Mouse (Mus musculus): ENCODE results near the gene Tspan5.

Gene Tspan5

DNA sequence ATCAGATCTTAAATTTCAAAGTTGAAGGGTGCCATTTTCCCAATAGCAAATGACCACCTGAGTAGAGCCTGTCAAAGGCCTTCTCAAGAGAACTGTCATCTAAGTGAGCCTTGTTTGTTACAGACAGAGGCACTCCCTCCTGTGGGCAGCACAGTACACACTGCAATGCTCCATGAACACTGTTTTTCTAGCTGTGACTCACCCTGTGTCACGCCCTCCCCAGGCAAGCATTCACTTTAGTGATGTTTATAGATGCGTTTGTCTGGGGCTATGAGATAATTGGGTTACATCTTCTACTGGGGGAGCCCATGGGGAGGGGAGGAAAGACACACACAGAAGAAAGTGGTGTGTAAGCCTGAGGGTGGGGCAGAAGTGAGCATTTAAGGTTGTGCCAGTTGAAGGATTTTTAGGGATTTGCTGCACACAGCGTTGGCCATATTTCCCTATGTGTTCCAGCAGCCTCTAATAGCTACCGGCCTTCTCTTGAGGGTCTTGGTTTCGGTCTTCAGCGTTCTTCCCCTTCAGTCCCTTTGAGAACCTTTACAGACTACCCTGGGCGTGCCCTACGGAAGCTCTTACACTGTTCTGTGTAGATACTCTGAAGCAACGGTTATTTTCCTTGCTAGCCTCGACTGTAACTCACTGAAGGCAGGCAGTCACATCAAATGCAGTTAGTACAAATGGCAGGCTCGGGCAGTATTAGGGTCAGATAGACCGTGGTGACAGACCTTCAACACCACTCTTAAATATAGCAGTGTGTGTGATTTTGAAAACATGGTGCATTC, 29.7 kb downstream of the Tspan5 start:
- DNase-seq (ENCODE audit: low read depth, low spot score), result no peak

DNA sequence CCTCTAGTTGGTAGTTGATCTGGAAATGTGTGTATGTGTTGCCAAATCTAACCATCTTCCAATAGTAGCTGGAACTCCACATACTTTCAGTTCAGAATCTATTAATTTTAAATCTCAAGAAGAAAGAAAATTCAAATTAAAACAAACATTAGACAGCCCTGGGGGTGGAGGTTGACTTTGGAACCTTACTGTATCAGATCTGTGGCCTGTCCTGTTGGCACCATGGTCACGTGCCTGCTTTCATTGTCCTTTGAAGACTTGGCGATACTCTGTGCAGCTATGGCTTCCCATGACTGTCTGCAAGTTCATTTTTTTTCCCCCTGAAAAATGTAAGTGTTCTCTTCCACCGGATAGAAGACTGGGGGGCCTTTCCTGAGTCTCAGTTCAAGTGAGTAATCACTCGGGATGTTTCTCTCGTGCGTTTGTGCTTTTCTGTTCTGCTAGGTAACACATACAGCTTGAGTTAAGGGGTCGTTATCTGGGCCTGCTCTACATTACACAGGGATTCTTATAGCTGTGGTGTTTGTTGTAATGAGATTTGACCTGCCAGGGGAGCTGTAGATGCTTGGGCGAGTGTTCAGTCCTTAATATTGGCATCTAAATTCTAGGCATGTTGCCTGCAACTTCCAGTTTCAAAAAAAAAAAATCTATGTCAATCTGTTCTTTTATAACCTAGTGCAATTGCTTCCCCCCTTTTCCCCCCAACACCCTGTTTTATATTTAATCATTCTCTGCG, 32.0 kb downstream of the Tspan5 start:
- DNase-seq (ENCODE audit: low read depth, low spot score), result no peak

DNA sequence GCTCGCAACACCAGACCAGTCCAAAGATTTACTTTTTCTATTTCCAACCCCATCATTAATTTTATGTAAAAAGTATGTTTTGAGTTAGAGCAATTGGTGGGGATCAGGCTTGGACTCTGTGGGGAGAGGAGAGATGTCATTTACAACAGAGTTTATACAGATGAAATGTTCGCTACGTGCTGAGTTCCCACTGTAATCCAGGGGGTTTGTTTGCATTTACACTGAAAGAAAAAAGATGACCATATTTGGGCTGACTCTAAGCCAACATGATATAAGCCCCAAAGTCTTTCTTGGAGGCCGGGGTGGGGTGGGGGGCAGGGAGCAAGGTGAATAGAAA, 32.6 kb downstream of the Tspan5 start:
- no peak for DNase-seq (ENCODE audit: low read depth, low spot score)

DNA sequence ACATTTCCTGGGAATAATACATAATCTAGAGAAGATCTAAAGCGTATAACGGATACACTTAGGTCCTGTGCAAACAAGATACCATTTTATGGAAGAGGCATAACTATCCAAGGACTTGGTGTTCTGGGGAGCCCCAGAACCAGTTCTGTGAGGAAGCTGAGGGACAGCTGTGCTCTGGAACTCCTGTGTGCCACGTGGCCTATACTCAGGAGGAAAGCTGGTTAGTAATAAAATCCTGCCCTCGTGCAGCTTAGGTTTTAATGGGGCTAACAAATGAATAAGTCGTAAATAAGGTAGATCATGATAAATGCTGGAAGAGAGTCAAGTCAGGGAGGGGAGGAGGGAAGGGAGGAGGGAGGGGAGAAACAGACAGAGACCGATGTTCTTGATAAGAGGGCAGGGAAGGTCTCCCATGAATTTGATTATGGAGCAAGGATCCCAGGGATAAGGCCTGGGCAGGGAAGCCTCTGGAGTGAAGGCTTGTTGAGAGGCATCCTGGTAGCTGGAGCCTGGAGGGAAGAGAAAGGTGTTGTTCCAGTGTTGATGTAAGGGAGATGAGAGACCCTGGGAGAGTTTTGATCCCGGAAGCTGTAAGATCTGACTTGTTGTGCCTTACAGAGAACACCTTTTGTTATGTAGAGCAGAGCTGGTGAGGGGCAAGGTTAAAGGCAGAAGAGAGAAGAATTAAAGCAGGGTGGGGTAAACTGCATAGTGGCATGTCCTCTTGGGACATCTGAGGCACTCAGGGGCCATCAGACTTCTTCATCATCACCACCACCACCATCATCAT, 34.1 kb downstream of the Tspan5 start:
- no peak for DNase-seq (ENCODE audit: low read depth, low spot score)

DNA sequence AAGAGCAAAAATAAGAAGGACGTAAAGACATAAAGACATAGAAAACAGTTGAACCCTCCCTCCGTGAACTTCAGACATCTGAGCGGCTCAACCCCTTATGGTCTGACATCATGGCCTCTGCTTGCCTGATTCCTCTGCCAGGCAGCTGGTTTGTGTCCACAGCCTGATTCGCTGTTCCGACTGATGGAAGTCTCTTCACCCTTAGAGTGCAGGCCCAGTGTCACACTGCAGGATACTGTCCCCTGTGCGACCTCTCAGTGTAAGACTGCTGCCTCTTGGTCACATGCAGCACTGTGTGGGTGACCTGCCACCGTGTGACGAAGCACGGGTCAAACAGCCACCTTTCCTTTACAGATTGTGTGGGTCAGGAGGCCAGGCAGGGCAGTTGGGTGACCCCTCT, 39.5 kb downstream of the Tspan5 start:
- DNase-seq (ENCODE audit: low read depth, low spot score), result no peak

DNA sequence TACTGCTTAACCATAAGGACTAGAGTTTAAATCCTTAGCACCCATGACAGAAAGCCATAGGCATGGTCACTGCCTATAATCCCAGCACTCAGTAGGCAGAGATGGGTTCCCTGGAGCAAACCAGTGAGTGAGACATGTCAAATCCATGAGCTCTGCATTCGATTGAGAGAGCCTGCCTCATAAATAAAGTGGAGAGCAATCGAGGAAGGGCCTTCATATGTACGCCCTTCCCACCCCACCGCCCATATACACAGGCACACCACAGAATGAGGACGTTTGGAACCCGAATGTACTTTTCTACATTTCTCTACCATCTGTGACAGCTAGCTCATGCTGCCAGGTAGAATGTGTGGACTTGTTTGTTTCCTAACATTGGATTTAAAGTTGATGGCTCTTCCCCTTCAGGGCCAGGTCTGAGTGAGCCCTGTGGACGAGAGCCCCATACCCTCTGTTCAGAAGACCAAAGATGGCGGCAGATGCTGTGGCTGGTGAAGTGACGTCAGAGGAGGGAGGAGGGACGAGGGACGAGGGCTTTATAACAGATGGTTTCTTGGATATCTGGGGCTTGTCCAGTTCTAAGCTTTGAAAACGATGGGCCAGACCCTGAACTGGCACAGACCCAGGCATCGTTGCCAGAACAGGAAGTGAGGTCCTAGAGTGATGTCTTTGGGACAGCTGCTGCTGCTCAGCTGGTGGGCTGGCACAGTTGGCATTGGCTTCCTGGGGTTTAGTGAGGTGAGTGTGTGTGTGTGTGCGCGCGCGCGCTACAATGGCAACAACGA, 42.1 kb downstream of the Tspan5 start:
- no peak for DNase-seq (ENCODE audit: low read depth, low spot score)

DNA sequence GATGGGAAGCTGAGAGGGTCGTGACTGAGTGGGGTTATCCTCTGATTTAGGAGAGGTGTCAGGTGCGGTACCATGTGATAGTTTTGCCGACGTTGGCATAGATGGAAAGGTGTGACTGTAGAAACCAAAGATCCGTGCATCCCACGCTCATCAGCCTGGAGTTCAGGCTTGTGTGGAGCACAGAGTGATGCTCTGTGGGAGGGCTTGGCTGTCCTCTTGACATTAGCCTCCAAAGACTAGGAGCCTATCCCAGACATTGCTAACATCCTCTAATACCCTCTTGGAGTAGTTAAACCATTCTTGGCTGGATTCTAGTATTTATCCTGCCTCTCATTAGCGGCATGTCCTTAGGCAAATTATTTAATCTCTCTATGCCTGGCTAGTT, 42.6 kb downstream of the Tspan5 start:
- no peak for DNase-seq (ENCODE audit: low read depth, low spot score)

DNA sequence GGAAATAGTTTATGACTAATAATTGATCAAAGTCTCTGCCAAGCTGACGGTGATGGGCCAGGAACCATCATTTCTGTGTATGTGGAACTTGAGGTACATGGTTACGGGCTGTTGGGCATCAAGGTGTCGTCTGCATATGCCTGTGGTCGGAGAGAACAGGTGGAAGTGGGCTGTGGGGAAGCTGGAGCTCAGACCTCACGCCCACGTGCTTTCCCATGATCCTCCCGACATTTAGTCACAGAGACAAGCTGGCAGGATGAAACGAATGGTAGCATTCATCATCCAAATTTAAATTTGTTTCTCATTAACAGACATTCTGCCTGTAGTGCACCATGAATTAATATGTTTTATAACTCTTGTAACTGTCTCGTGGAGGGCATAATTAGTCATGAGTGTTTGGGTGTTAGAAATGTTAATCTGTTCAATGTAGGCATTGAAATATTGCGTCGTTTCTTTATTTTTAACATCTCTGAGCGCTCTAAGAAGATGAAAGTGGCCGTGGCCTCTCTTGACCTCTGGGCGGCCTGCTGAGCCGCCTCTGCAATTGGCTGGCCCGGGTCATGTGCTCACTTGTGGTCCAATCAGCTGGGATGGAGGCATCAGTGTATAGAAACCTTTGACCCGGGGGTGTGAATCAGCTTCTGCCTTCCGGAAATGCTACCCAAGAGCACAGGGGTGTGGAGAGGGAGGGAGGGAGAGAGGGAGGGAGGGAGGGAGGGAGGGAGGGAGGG, 45.9 kb downstream of the Tspan5 start:
- no peak for DNase-seq (ENCODE audit: low read depth, low spot score)

DNA sequence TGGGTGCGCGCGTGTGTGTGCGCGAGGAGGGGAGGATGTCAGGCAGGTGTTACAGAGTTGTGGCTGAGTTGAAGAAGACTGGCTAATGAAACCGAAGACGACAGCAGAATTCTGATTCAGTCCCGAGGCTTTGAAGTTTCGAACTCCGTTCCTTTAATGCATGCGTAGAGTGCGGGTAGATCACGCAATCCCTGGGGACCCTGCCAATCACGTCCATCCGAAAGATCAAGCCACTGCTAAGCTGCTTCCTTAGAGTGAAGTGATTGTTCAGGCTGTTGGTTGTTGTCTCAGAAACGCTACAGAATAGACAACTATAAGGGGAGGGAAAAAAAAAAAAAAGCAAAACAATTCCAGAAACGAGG, 46.5 kb downstream of the Tspan5 start:
- no peak for DNase-seq (ENCODE audit: low read depth, low spot score)

DNA sequence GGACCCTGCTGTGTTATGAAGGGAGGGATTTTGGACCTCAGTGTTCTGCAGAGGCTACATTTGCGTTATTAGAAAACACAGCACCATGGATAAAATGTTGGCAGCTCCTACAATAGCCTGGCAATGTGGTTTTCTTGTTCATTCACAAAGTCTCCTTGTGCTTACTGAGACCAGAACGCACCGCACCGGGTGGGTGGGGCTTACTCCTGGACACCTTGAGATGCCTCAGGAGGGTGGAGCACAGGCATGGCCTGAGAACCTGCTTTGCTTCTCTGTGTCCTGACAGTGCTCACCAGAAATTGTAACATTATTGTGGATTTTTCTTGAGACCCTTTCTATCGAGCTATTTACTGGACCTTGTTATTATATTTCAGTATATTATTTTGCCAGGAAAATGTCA, 47.3 kb downstream of the Tspan5 start:
- DNase-seq (ENCODE audit: low read depth, low spot score), result no peak

DNA sequence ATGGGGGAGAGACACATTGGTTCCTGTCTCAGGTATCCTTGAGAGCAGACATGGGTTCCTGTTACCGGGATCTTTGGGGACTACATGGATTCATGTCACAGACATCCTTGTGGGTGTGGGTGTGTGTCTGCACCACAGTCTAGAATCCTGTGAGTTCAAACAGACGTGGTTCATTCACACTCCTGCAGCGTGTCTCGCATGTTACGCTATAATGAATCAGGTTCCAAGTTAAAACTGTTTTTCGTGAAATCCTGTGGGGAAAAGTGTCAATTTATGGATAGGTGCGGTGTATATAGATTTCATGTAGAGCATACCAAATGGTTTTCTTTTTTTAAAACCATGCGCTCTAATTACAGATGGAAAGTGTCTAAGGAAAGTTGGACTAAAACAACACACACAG, 52.5 kb downstream of the Tspan5 start:
- no peak for DNase-seq (ENCODE audit: low read depth, low spot score)

DNA sequence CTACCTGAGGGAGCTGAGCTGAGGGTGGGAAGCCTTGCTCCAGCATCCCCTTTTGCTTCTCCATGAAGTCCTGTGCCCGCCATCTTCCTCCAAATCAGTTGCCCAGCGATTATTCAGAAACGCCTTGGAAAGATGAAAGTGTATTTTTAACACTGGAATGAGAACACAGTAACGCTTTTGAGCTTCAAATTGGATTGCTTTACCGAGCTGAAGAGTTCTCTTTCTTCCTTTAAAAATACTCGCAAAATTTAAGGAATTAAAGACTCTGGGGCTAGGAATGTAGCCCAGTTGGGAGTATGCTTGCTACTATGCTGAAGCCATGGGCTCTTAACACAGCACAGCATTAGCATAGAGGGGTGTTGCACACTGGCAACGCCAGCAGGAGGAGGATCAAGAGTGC, 54.0 kb downstream of the Tspan5 start:
- no peak for DNase-seq (ENCODE audit: low read depth, low spot score)

DNA sequence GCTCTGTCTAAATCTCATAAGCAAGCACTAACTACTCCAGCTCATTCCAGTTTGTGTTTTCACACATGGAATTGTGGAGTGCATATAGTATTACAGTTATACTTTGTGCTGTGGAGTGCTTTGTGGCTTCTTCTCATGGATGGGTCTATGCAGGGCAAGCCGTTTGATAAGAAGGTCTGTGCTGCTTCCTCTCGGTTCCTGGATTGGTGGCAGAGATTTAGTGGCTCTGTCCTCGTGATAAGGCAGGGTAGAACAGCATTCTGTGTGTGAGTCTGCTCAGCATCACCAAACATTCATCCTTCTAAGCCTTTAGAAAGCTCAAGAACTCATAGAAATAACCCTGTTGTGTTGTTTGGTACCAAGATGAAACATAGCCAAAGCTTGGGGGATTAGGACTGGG, 54.6 kb downstream of the Tspan5 start:
- no peak for DNase-seq (ENCODE audit: low read depth, low spot score)

DNA sequence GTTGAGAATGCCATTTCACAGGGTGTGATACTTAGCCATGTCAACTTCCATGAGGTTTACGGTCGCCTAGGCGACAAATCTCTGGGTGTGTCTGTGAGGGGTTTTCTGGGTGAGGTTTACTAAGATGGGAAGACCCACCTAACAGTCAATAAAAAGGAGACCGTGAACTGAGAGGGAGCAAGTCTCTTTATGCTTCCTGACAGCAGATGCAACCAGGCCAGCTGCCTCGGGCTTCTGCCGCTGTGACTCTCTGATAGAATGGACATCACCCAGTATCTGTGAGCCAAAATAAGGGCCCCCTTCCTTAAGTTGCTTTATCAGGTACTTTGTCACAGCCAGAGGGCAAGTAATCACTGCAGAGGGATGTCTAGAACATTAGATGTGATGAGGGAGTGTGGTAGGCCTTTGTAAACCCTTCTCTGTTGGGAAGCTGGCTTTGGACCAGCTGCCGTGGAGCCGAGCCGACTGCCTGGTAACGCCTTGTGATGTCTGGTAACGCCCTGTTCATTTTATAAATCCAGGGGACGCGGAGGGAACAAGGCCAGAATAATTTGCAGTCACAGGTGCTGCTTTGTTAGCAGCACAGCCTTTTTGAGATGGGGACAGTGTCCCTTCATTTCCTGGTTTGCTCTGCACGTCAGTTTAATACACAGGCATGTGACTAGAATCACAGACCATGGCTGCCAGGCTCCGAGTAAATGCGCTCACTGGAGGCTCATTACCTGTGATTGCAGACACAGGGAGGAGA, 58.8 kb downstream of the Tspan5 start:
- DNase-seq (ENCODE audit: low read depth, low spot score), result no peak

DNA sequence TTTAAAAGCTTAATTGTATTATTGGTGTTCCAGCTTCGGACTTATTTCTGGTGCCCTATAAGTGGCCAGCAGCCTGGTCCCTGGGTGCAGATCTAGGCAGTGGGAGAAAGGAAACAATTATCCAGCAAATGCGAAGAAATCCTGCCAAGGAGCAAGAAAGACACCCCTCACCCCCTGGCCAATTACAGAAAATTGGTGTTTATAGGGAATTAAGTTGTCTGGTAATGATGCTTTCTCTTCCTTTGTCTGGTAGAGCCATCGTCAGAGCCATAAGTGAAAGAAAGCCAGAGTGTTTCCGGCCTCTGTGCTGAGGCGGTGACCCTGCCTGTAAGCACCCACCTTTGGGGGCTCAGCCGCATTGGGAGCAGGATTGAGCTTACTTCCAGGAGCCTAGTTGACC, 59.7 kb downstream of the Tspan5 start:
- DNase-seq (ENCODE audit: low read depth, low spot score), result no peak

DNA sequence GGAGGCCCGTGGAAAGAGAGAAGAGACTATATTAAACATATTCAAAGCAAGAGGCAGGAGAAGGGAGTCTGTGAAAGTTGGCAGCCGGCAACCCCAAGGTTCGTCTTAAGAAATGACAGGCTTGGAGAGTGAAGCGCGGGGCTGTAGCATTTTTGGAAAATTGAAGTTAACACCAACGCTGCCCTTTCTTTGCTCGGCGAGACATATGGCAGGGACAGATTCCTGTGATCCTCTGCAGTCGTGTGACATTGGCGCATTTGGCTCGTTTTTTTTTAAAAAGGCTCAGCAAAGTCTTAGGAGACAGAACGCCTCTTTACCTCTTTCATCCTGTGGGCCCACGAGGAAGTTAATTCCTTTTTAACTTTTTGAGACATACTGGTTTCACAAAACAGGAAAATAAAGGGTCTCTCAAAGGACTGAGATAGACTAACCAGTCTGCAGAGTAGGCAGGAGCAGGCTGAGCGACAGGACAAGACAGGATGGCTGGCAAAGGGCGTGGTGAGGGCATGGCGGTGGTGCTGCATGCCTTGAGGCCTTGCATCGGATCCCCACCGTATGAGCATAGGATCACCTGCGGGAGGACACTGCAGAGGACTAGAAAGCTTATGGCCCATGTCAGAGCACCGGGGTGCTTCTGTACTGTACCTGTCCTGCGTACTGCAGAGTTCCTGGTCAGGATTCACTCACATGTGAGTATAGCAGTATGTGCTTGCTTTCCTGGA, 60.9 kb downstream of the Tspan5 start:
- DNase-seq (ENCODE audit: low read depth, low spot score), result no peak

DNA sequence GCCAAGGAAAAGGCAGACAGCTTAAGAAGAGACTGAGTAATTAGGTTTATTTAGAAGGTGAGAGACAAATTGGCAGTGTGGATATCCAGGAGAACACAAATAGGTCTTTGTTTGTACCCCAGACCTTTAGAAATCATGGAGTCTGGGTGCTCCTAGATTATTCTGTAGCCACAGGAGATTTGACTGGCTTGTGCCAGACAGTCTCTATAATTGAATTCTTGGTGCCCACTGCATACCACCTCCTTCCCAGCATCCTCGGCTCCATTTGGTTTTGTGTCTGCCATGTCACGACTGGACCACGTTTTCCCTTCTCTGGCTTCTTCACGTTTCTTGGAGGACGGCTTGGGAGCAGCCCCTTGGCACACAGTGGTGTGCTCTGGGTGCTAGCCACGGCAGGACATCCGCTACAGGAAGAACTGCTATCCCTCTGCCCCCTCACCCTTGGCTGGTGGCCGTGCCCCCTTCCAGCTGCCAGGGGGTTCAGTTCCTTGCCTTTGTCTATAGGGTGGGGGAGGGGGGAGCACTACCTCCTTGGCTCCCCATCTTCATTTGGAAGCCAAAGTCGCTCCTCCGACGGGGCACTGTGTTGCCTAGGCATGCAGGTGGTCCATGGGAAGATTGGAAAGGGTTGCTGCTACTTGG, 61.6 kb downstream of the Tspan5 start:
- DNase-seq (ENCODE audit: low read depth, low spot score), result no peak

DNA sequence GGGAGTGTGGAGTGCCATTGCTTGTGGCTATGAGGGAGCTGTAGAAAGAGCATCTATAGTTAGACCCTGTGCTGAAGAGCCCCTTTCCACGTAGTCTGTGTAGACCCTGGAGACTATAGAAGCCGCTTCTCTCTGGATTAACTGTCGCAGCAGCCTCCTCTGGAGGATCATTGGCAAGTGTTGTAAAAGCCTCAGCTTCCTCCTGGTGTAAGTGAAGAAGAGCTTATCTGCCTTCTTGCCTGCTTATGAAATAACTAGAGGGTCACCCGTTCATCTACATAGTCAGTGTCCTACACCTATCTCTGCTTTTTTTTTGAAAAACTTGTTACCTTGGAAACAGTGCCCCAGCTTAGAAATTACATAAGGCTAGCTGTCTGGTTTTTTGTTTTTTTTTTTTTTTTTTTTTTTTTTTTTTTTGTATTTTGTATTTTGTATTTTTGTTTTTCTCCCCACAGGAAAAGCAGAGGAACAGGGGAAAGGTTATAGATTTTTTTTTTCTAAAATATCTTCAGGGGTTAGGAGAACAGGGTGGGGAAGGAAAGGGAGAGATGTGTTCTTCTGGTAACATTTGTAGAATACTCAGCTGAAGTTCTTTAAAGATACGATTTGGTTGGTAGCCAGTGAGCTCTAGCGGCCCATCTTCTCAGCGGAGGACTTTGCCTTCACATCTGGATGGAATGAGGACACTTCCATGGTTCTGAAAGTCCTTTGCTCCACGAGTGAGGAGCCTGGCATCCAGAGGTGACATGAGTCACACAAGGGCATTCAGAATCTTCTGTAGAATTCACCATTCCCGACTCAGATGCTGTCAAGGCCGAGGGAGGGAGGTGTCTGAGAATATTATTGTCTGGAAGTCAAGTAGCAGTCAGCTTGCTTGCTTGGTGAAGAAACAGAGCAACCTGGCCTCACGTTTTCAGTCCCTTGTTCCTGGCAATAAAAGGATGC, 62.4 kb downstream of the Tspan5 start:
- no peak for DNase-seq (ENCODE audit: low read depth, low spot score)
